Mouse (Mus musculus): ENCODE results near the gene Slc25a35.
"Not testable (repeated sequence)": the region's sequence is repeated elsewhere in the genome, so short reads cannot be mapped to it uniquely, and the experiment has no call there.

Slc25a35 gene

DNA sequence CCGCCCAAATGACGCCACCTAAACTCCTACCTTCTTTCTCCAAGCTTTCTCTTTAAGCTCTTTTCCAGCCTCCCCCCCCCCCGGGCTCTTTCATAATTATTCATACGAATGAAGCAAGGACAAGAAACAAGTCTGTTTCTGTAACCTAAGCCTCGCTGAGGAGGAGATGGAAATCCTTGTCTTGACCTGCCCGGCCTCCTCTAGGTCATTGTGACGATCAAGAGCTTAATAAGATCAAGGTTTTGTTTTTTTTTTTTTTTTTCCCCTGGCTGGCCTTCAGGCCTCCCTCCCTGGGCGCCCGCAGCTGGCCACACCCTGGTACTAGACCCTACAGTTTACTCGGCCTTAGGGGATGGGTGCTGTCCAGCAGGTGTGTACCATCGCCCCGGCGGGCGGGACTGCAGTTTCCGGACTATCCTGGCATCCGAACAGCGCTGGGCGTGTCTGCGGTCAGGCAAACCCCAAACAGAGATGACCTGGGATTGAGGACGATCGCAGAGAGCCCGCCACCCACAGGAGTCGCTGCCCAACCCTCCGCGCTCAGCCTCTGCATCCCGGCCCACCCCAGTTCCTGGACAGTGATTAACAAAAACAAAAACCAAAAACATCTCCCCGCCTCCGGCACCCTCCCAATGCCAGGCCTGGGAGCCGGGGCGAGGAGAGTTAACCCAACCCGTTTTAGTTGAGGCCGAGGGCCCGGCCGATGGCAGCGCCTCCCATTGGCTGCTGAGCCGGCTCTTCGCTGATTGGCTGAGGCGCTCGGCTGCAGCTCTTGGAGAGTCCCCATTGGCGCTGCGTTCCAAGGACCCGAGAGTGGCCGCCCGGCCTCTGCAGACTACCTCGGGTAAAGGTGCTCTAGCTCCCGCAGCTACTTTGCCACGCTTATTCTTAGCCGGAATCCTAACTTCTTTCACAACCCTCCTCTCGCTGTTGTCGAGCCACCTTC, at the start of gene Slc25a35:
Gene Slc25a35, plus strand, starts transcription at position 795 of the 946 bp plus-strand sequence.
- peak; percentile 96 for DNase-seq (ENCODE audit: inconsistent ontology term)

DNA sequence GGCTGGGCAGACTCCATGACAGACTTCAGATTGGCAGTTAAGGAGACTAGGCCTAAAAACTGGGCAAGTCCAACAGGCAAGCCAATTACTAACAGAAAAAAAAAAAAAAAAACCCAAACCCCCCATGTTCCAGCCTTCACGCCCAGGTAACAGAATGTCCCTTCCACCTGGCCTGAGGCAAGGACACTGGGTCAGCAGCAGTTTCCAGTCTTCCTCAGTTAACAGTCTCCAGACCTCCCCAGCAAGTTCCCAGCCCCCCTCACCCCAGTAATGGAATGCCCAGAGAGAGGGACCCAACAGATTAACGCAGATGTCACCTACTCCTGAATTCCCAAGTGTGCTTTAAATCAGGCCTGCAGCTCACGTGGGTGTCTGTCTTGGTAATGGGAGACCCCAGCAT, 44.7 kb upstream of the Slc25a35 start:
- no peak for DNase-seq (ENCODE audit: inconsistent ontology term)

DNA sequence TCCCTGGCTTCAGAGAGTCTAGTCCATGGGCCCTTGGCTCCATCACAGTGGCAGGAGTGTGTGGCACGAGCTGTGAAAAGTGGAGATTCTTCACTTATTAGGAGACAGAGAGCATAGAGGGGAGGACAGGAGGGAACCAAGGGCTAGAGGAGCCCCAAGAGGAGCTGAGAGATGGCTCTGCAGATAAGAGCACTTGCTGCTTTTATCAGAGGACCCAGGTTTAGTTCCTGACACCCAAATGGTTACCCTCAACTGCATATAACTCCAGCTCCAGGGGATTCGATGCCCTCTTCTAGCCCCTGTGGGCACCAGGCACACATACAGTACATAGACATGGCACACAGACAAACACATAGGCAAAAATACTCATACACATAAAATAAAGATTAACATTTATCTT, 43.2 kb upstream of the Slc25a35 start:
- DNase-seq (ENCODE audit: inconsistent ontology term), result no peak

- no peak for DNase-seq (ENCODE audit: inconsistent ontology term)
Observed at GRCm38 (mm10) chr11:68926981-68927380, 41.0 kb upstream of the Slc25a35 start, which contains the start of gene Odf4. Gene Odf4 (minus strand): TSS chr11:68927081.

- DNase-seq (ENCODE audit: inconsistent ontology term), result no peak
Observed at GRCm38 (mm10) chr11:68929947-68930346, 38.0 kb upstream of the Slc25a35 start.

GRCm38 (mm10) chr11:68933885-68934507, 33.9 kb upstream of the Slc25a35 start:
- DNase-seq (ENCODE audit: inconsistent ontology term), result no peak

DNA sequence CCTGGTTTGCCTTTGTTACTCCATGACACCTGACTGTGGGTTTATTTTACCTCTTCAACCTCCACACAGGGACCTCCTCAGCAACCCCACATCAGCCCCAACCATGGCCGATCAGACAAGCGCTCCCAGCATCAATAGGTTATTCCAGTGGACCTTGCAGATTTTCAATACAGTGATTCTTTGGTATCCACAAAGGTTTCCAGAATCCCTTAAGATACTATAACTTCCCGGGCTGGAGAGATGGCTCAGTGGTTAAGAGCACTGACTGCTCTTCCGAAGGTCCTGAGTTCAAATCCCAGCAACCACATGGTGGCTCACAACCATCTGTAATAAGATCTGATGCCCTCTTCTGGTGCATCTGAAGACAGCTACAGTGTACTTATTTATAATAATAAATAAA, 31.0 kb upstream of the Slc25a35 start:
- not testable (repeated sequence) for DNase-seq (ENCODE audit: inconsistent ontology term)

GRCm38 (mm10) chr11:68939451-68940304, 28.3 kb upstream of the Slc25a35 start:
- DNase-seq (ENCODE audit: inconsistent ontology term), result peak; percentile 92

DNA sequence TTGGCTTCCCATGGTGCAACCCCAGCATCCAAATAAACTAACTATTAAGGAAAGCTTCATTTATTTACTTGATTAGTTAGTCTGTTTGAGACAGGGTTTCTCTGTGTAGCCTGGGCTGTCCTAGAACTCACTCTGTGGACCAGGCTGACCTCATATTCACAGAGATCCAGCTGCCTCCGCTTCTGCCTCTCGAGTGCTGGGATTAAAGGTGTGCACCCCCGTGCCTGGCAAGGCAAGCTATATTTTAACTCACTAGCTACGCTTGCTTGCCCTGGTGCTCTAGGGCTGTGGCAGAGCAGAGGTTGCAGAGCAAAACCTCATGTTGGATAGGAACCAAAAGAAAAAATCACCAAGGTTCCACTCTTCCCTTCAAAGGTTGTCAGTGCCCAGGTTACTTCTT, 27.4 kb upstream of the Slc25a35 start:
- DNase-seq (ENCODE audit: inconsistent ontology term), result no peak

DNA sequence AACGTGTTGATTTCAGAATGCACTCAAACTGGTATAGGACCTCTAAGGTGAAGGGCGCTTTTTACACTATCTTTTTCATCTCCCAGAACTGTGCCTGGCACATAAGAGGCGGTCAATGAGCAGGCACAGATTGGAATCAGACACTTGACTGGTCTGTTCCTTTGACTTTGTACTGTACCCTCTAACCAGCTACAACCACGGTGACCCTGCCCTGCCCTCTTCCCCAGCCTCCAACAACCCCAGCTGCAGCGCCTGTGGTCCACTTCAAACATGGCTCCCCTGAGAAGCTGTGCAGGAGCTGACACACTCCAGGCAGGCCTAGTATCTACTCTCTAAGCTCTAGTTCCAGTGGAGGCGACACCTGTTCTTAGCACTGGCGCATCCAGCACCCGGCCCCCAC, 25.2 kb upstream of the Slc25a35 start:
- DNase-seq (ENCODE audit: inconsistent ontology term), result no peak

- no peak for DNase-seq (ENCODE audit: inconsistent ontology term)
Observed at GRCm38 (mm10) chr11:68945245-68945644, 22.7 kb upstream of the Slc25a35 start.

DNA sequence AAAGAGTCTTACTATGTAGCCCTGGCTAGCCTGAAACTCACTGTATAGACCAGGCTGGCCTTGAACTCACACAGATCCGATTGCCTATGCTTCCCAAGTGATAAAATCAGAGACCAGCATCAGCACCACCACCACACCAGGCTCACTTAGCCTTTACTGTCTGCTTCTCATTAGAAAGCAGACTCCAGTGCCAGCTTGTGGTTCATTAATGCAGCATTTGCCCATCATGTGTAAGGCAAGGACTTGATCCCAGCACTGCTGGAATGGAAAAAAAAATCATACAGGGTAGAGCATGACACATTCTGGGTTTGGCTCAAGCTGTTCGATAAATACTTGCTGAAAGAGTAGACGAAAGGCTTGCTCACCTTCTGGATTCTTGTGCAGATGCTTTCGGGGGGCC, 21.9 kb upstream of the Slc25a35 start:
- no peak for DNase-seq (ENCODE audit: inconsistent ontology term)

GRCm38 (mm10) chr11:68946806-68947440, 21.0 kb upstream of the Slc25a35 start:
- peak; percentile 31 for DNase-seq (ENCODE audit: inconsistent ontology term)

DNA sequence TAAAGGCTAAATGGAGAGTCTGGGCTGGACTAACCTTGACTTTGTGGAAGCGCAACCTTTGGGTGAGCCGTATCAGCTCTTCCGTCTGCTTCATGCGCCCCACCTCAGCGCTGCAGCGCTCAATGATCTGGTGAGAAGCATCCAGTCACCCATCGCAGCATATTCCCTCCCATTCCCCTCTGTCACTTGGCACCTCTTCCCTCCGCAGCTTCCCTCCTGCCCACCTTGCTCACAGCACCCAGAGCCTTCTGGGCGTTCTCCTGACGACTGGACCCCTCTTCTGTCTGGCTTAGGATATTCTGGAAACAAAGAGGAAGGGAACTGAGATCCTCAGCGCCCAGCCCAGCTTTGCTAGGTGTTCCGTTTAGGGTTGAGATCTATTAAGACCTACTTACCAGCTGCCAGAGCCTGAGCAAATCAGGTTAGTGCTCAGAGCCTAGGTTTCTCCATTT, 20.4 kb upstream of the Slc25a35 start:
- no peak for DNase-seq (ENCODE audit: inconsistent ontology term)

DNA sequence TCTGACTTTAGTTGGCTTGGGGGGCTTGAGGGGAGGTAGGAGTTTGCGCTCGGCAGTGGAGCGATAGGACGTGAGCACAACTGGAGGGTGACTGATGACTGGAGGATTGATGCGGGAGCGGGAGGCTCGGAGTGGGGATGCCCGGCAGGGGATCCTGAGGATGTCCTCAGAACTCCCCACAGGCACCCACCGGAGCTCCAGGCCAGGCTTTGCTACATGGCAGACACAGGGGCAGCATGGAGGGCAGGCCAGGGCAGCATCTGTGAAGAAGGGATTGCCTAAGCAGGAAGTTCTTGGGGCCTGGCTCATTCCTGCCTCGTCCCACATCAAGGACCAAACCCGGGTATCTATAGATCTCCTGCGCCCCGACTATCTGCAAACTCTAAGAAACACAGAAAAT, 14.0 kb upstream of the Slc25a35 start:
- DNase-seq (ENCODE audit: inconsistent ontology term), result no peak

- DNase-seq (ENCODE audit: inconsistent ontology term), result peak; percentile 31
Observed at GRCm38 (mm10) chr11:68954408-68954807, 13.5 kb upstream of the Slc25a35 start.

DNA sequence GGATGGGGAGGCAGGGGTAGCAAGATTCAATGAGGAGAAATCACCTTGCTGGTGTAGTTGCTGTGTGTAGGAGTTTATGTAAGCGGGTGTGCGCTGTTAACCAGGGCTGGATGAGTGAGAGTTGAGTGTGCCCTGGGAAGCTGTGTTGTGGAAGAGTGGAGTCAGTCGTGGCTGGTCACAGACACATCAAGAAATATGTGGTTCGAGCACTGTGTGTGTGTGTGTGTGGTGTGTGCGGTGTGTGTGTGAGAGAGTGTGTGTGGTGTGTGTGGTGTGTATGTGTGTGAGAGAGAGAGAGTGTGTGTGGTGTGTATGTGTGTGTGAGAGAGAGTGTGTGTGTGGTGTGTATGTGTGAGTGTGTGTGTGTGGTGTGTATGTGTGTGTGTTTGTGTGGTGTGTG, 12.5 kb upstream of the Slc25a35 start:
- DNase-seq (ENCODE audit: inconsistent ontology term), result no peak

GRCm38 (mm10) chr11:68956107-68956506, 11.8 kb upstream of the Slc25a35 start:
- no peak for DNase-seq (ENCODE audit: inconsistent ontology term)

GRCm38 (mm10) chr11:68956697-68957096, 11.2 kb upstream of the Slc25a35 start:
- no peak for DNase-seq (ENCODE audit: inconsistent ontology term)

DNA sequence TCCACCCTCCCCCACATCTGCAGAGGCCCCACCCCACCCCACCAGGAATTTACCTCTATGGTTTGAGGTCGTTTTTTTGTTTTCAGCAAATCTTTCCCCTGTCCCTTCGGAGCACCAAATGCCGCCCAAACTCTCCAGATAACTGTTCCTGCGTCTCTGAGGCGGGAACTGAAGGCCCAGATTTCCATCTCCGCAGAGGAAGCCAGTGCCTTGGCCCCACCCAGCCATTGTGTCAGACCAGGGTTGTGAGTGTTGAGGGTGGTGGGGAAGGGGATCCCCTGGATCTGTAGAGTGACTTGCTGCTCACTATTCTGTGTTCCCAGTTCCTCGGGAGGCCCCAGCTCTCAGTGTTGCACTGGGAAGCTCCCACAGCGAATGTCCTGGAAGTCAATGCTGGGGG, 10.6 kb upstream of the Slc25a35 start, which contains the start of gene Arhgef15:
Gene Arhgef15, minus strand, starts transcription at position 173 of the 400 bp plus-strand sequence.
- DNase-seq (ENCODE audit: inconsistent ontology term), result no peak

- no peak for DNase-seq (ENCODE audit: inconsistent ontology term)
Observed at GRCm38 (mm10) chr11:68957971-68958370, 10.0 kb upstream of the Slc25a35 start.

All from Muller cell, postnatal 12 days (primary cell).